Mouse (Mus musculus): ENCODE data around the gene Plcxd2. TPM values are rescaled to one million over a fixed set of nuclear protein-coding genes. Genes with fewer than 3 reads are reported as not detected.

Gene Plcxd2
- polyA plus RNA-seq, 1 experiment, result 0.50 TPM

GRCm38 (mm10) chr16:45990901-45991676, 18.9 kb downstream of the Plcxd2 start:
- no peak for DNase-seq (ENCODE audit: low read depth)

GRCm38 (mm10) chr16:45986236-45986635, 23.8 kb downstream of the Plcxd2 start:
- DNase-seq (ENCODE audit: low read depth), result no peak

- no peak for DNase-seq (ENCODE audit: low read depth)
Observed at GRCm38 (mm10) chr16:45984610-45985606, 25.1 kb downstream of the Plcxd2 start.

- no peak for DNase-seq (ENCODE audit: low read depth)
Observed at GRCm38 (mm10) chr16:45976251-45976650, 33.8 kb downstream of the Plcxd2 start.

- no peak for DNase-seq (ENCODE audit: low read depth)
Observed at GRCm38 (mm10) chr16:45973959-45974686, 35.9 kb downstream of the Plcxd2 start.

GRCm38 (mm10) chr16:45970187-45970586, 39.8 kb downstream of the Plcxd2 start:
- DNase-seq (ENCODE audit: low read depth), result no peak

GRCm38 (mm10) chr16:45968716-45969115, 41.3 kb downstream of the Plcxd2 start:
- DNase-seq (ENCODE audit: low read depth), result no peak

GRCm38 (mm10) chr16:45967471-45967870, 42.5 kb downstream of the Plcxd2 start:
- DNase-seq (ENCODE audit: low read depth), result no peak

- no peak for DNase-seq (ENCODE audit: low read depth)
Observed at GRCm38 (mm10) chr16:45966604-45967003, 43.4 kb downstream of the Plcxd2 start.

GRCm38 (mm10) chr16:45964777-45965176, 45.2 kb downstream of the Plcxd2 start:
- DNase-seq (ENCODE audit: low read depth), result no peak

- no peak for DNase-seq (ENCODE audit: low read depth)
Observed at GRCm38 (mm10) chr16:45963837-45964236, 46.2 kb downstream of the Plcxd2 start.

GRCm38 (mm10) chr16:45963088-45963487, 46.9 kb downstream of the Plcxd2 start:
- DNase-seq (ENCODE audit: low read depth), result no peak

GRCm38 (mm10) chr16:45960978-45961377, 49.0 kb downstream of the Plcxd2 start:
- no peak for DNase-seq (ENCODE audit: low read depth)

- no peak for DNase-seq (ENCODE audit: low read depth)
Observed at GRCm38 (mm10) chr16:45956390-45956950, 53.5 kb downstream of the Plcxd2 start.

- DNase-seq (ENCODE audit: low read depth), result no peak
Observed at GRCm38 (mm10) chr16:45953394-45953793, 56.6 kb downstream of the Plcxd2 start, which contains the start of gene Phldb2. Phldb2 (minus strand) TSS chr16:45953598.

GRCm38 (mm10) chr16:45952501-45952900, 57.5 kb downstream of the Plcxd2 start:
- no peak for DNase-seq (ENCODE audit: low read depth)

GRCm38 (mm10) chr16:45952035-45952434, 58.0 kb downstream of the Plcxd2 start:
- no peak for DNase-seq (ENCODE audit: low read depth)

GRCm38 (mm10) chr16:45946335-45946734, 63.7 kb downstream of the Plcxd2 start:
- no peak for DNase-seq (ENCODE audit: low read depth)

- no peak for DNase-seq (ENCODE audit: low read depth)
Observed at GRCm38 (mm10) chr16:45945649-45946048, 64.4 kb downstream of the Plcxd2 start.

GRCm38 (mm10) chr16:45945174-45945631, 64.8 kb downstream of the Plcxd2 start:
- no peak for DNase-seq (ENCODE audit: low read depth)

GRCm38 (mm10) chr16:45942169-45942891, 67.7 kb downstream of the Plcxd2 start:
- no peak for DNase-seq (ENCODE audit: low read depth)

Data from gonadal fat pad, adult 2 months (tissue).